Mouse (Mus musculus) mouse trophoblast stem cell (cell line): Measurements from ENCODE around the gene Clic3.

ENCODE experiments used
- in situ Hi-C, 2 experiments: fragments of 300-500 bp; cut with MseI, MboI; formaldehyde crosslinking; loops; 2 replicates in 1 of 2; 3 replicates in 1 of 2; pipeline ENCODE4 v1.15.1; 2025

The Clic3 gene

GRCm38 (mm10) chr2:25479551-25480311 lies 23.1 kb downstream of the Clic3 start:
- in situ Hi-C loops, result loop anchor here in 1 of 2 experiments (5.0 kb wide), 1 partner anchor 52 kb away; the partner anchor contains the start of gene Abca2

GRCm38 (mm10) chr2:25480541-25480940 lies 23.9 kb downstream of the Clic3 start:
- in situ Hi-C loops, result loop anchor here in 1 of 2 experiments (5.0 kb wide), 1 partner anchor 53 kb away; the partner anchor contains the start of gene Abca2

- in situ Hi-C loops, result loop anchor here in 1 of 2 experiments (5.0 kb wide), 1 partner anchor 56 kb away; the partner anchor contains the start of gene Abca2
Measured at GRCm38 (mm10) chr2:25482969-25483368, 26.3 kb downstream of the Clic3 start.

- in situ Hi-C loops, result loop anchor here (5.0 kb wide), 2 partner anchors 58 to 63 kb away; partner anchors contain the start of genes Abca2 (in 1 of the 2) and Fut7 (in 1 of the 2)
Measured at GRCm38 (mm10) chr2:25484901-25485647, 28.4 kb downstream of the Clic3 start.

- in situ Hi-C loops, result loop anchor here in 1 of 2 experiments (5.0 kb wide), 1 partner anchor 66 kb away; the partner anchor contains the start of gene Fut7
Measured at GRCm38 (mm10) chr2:25487965-25488670, 31.5 kb downstream of the Clic3 start.

- in situ Hi-C loops, result loop anchor here in 1 of 2 experiments (5.0 kb wide), 1 partner anchor 66 kb away; the partner anchor contains the start of gene Fut7
Measured at GRCm38 (mm10) chr2:25488671-25489068, 32.0 kb downstream of the Clic3 start.

GRCm38 (mm10) chr2:25492988-25493387 lies 36.4 kb downstream of the Clic3 start:
- in situ Hi-C loops, result no loop called here

GRCm38 (mm10) chr2:25493476-25493961 lies 36.9 kb downstream of the Clic3 start, which contains the start of gene Lcn12:
Gene Lcn12, minus strand, starts transcription at chr2:25493911.
- in situ Hi-C loops, result no loop called here

- in situ Hi-C loops, result no loop called here
Measured at GRCm38 (mm10) chr2:25496462-25496861, 39.8 kb downstream of the Clic3 start.

- in situ Hi-C loops, result no loop called here
Measured at GRCm38 (mm10) chr2:25497846-25498575, 41.4 kb downstream of the Clic3 start.

- in situ Hi-C loops, result no loop called here
Measured at GRCm38 (mm10) chr2:25498622-25499478, 42.2 kb downstream of the Clic3 start.

- in situ Hi-C loops, result no loop called here
Measured at GRCm38 (mm10) chr2:25500071-25500575, 43.5 kb downstream of the Clic3 start.

GRCm38 (mm10) chr2:25500576-25501405 lies 44.2 kb downstream of the Clic3 start, which contains the start of gene Fbxw5:
Gene Fbxw5, plus strand, starts transcription at chr2:25500750.
- in situ Hi-C loops, result no loop called here

GRCm38 (mm10) chr2:25501593-25502486 lies 45.2 kb downstream of the Clic3 start, which contains the start of gene C8g:
Gene C8g, minus strand, starts transcription at chr2:25501719.
- in situ Hi-C loops, result no loop called here

- in situ Hi-C loops, result no loop called here
Measured at GRCm38 (mm10) chr2:25502726-25503125, 46.1 kb downstream of the Clic3 start.

- in situ Hi-C loops, result no loop called here
Measured at GRCm38 (mm10) chr2:25504538-25504937, 47.9 kb downstream of the Clic3 start.

- in situ Hi-C loops, result no loop called here
Measured at GRCm38 (mm10) chr2:25505000-25505399, 48.4 kb downstream of the Clic3 start.
